Mouse (Mus musculus) embryo, embryonic 9.5 days (tissue): ENCODE measurements at regions not wholly inside any gene's neighbourhood (a gene's known extent, or its start where the extent isn't known, plus 50 kb on each side); places are given as distances from the start of the nearest gene placed in this dataset.
A peak's percentile ranks its signal among the peaks of the same experiment; 100 is the strongest.

ENCODE experiments used
- DNase-seq: peaks from one replicate; pipeline ENCODE4 v3.0.0-alpha.2; 2017; ENCODE audit errors: extremely low spot score

DNA sequence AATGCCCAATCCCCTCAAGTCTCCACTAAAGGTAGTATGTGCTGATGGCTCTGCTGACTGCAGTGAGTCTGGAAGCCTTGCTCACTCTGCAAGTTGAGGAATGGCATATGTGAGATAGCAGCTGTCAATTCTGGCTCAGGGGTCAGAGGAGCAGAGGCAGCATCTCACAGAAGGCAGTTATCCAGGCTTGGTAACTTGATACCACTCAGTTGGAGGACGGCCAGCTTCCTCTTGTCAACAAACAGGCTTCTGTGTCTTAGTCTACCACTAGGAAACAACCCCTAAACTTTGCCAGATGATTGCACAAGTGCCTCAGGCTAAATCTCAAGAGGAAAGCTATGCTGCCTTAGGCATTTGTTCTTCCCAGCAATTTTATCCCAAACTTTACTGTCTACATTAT, 55.7 kb upstream of the Gabre start:
- peak; percentile 4 for DNase-seq

DNA sequence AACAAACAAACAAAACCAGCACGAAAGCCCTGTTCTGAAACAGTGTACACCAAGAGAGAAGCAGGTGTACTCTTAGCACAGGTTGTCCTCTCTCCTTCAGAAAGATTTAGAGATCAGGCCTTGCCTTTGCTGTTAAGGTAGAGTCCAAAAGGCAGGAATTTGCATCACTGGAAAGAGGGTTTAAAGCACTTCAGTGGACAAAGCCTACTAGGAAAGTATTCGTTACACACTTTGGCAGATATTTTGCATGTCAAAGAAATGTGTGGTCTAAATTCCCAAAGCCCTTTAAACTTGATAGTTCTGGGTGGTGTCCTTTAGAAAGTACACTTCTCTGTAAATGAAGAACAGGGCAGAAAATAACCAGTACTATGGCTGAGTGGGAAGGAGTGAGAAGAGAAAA, 54.2 kb upstream of the Gabre start:
- DNase-seq, result no peak
